Mouse (Mus musculus) liver, adult 2 months (tissue): Measurements from ENCODE around the gene Nek10.

Source experiments
- CTCF ChIP-seq: fragments of 200-500 bp; IDR thresholded peaks from 2 replicates; pipeline ENCODE4 v1.5.1; 2011; ENCODE audit warnings: low read depth, low read length, control low read depth
- POLR2A ChIP-seq: fragments of 200-500 bp; IDR thresholded peaks from 2 replicates; pipeline ENCODE4 v1.6.1; 2011; ENCODE audit warnings: low read length, control low read depth; ENCODE audit not compliant: insufficient read depth; ENCODE audit errors: extremely low read depth

- TF ChIP-seq CTCF (no peak), POLR2A (no peak)
Observed at GRCm38 (mm10) chr14:14934977-14935376, 131.8 kb downstream of the Nek10 start.
